Mouse (Mus musculus): ENCODE data around the gene Sh2b3.

Gene Sh2b3

DNA sequence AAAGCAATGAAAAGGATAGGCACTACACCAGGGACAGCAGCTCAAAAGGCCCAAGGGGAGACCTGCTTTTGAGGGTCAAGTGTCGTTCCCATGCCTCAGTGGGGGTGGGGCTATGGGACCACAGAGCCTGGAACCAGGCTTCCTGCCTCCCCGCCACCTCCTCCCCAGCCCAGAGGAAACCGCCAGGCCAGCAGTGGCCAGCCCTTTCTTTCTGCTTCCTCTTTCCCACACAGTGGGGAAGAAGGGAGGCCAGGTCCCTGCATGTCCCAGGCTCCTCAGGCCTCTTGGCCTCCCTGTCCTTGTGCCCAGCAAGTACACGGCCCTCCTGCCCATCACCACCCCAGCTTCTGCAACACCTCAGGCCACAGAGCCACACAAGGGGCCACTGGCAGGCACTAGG is 13.3 kb downstream of the Sh2b3 start:
- no peak for DNase-seq (ENCODE audit: low spot score in 2 of 2)

GRCm38 (mm10) chr5:121823668-121824067 is 13.8 kb downstream of the Sh2b3 start:
- no peak for DNase-seq (ENCODE audit: low spot score in 2 of 2)

DNA sequence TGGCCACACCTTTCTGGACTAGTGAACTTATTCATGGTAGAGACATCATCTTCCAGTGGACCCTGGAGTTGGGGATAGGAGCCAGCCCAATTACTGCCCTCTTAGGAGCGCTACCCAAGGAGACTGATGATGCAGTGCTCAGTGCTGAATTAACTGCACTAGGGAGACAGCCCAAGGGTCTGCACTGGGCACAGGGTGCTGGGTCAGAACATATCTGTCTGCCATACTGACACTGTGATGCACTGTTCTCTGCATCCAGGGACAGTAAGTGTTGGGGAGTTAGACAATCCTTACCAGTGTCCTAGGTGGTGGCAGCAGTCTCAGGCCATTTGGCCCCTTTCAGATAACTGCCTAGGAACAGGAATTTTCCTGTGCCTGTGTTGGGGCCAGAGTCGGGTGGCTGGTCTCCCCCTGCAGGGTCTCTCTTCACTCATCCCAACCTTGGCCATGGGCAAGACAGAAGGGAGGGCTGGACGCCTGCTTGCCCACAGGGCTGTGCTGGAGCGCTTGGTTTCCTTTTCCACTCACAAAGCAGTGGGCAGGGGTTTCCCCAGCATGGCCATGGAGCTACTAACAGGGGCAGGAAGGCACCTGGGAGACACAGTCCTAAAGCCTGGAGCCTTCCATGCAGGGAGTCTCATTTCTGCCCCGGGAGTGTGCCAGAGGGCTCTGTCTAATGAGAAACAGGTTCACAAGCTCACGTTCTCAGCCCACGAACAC is 14.5 kb downstream of the Sh2b3 start:
- no peak for DNase-seq (ENCODE audit: low spot score in 2 of 2)

GRCm38 (mm10) chr5:121821552-121821951 is 15.9 kb downstream of the Sh2b3 start:
- no peak for DNase-seq (ENCODE audit: low spot score in 2 of 2)

GRCm38 (mm10) chr5:121821116-121821515 is 16.3 kb downstream of the Sh2b3 start:
- no peak for DNase-seq (ENCODE audit: low spot score in 2 of 2)

- DNase-seq (ENCODE audit: low spot score in 2 of 2), result no peak
These were observed 16.8 kb downstream of the Sh2b3 start for GRCm38 (mm10) chr5:121820657-121821056.

- no peak for DNase-seq (ENCODE audit: low spot score in 2 of 2)
These were observed 17.3 kb downstream of the Sh2b3 start for GRCm38 (mm10) chr5:121820161-121820560.

DNA sequence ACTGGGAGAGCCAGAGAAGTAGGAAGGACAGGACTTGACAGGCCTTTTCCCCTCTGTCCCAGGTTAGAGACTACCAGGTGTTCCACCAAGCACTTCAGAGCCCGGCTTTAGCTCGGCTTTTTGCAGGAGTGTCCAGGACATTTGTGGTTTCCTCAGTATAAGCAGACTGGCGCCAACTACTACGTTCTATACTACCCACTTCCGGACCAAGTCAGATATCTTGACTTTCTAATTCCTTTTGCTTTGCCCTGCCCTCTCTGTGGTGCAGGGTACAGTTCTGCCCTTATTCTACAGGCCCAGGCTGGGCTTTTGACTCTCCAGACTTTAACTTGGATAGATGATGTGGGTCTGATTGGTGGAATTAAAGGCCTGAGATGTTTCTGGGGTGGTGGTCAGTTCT is 17.9 kb downstream of the Sh2b3 start:
- DNase-seq (ENCODE audit: low spot score in 2 of 2), result no peak

- DNase-seq (ENCODE audit: low spot score in 2 of 2), result no peak
These were observed 18.6 kb downstream of the Sh2b3 start for GRCm38 (mm10) chr5:121818862-121819261.

DNA sequence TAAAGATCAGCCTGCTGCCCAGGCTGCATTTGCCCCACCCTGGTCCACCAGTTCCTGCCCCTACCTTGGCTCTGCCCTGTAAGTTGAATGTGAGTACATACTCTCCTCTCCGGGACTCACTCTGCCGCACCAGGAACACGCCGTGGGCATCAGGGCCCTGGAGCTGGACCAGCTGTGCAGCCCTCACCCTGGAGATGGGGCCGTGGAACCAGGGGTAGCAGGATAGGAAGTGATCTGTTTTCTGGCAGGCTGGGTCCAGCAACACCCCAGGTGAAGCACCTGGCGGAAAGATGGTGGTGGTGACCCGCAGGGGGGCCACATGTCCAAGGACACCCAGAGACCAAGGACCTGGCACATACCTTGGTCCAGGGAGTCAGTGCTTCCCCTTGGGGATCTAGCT is 19.0 kb downstream of the Sh2b3 start:
- no peak for DNase-seq (ENCODE audit: low spot score in 2 of 2)

- no peak for DNase-seq (ENCODE audit: low spot score in 2 of 2)
These were observed 19.9 kb downstream of the Sh2b3 start for GRCm38 (mm10) chr5:121817551-121817950.

DNA sequence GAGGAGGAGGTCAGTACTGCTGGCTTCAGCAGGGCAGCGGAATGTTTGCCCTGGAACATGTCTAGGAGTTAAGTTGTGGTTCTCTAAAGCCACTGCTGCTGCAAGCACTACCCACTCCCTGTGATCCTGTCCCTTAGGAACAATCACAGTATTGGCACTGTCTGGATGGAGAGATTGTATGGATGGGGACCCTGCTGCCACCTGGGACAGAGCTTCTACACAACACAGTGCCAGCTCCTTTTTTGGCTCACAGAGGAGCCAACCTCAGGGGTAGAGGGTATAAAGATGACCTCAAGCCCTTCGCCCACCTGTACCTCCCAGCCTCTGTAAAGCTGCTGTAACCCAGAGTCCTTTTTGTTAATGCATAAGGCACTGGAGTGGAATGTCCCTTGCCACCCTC is 20.8 kb downstream of the Sh2b3 start:
- no peak for DNase-seq (ENCODE audit: low spot score in 2 of 2)

- no peak for DNase-seq (ENCODE audit: low spot score in 2 of 2)
These were observed 21.5 kb downstream of the Sh2b3 start for GRCm38 (mm10) chr5:121815867-121816380.

GRCm38 (mm10) chr5:121815067-121815466 is 22.4 kb downstream of the Sh2b3 start:
- DNase-seq (ENCODE audit: low spot score in 2 of 2), result no peak

- no peak for DNase-seq (ENCODE audit: low spot score in 2 of 2)
These were observed 23.7 kb downstream of the Sh2b3 start for GRCm38 (mm10) chr5:121813744-121814143.

DNA sequence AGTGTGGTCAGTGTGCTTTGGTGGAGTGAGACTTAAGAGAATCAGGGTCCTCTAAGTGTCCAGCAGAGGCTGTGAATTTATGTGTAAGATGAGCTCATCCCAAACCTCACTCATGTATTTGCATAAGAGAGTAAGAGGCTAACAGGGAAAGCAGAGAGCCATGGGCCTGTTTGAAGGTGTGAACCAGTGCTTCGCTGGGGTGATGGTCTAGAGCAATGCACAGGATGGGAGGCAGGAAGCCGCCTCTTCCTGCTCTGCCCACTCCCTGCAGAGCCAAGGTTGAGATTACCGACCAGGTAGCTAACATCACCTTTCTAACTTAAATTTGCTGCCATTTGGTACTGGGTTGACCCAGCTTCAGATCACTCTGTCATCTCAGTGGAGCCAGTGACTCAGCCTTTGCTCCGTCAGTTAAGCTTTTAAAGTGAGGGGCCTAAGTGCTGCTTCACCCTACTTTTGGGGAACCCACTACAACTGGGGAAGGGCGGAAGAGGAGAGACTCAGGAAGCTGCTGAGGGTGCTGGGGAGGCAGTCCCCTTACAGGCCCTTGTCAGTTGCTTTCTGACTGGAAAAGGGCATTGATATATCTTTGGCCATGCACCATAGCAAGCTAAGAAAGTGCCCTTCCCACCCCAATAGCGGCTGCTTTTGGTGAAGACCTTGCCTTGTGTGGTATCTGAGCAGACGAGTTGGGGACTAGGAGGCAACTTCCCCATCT is 24.8 kb downstream of the Sh2b3 start:
- DNase-seq (ENCODE audit: low spot score in 2 of 2), result no peak

GRCm38 (mm10) chr5:121811485-121811931 is 25.9 kb downstream of the Sh2b3 start:
- DNase-seq (ENCODE audit: low spot score in 2 of 2), result no peak

DNA sequence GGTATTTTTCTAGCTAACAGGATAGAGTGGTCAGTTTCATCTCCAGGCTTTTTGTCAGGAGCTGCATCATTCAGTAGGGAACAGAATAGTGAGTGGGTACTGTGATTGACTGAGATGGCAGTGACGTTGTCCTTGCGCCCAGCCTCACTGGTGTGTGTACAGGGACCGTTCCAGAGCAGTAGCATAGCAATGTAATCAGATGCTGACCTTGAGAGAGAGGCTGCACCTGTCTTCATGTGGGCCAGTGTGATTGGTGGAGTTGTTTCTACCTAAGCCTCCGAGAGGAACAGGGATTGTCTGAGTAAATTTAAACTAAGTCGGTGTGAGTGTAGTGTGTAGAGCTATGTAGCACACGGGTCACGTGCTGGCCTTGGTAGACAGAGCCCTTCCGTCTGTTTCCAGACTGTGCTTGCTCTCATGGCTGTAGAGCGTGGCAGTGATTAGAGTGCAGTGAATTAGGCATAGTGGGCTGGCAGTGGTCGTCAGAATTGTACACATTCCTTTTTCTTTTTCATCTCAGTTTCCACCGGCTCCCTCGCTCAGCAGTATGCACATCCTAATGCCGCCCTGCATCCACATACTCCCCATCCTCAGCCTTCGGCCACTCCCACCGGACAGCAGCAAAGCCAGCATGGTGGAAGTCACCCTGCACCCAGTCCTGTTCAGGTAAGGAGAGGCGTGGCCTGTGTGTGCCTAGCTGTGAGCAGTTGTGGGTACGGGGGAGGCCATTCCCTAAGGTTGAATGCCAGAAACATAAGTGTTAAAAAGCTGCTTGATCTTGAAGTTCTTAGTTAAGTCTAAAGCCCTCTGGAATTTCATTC is 26.9 kb downstream of the Sh2b3 start:
- no peak for DNase-seq (ENCODE audit: low spot score in 2 of 2)

- no peak for DNase-seq (ENCODE audit: low spot score in 2 of 2)
These were observed 27.7 kb downstream of the Sh2b3 start for GRCm38 (mm10) chr5:121809667-121810224.

GRCm38 (mm10) chr5:121808202-121808601 is 29.2 kb downstream of the Sh2b3 start:
- no peak for DNase-seq (ENCODE audit: low spot score in 2 of 2)

- DNase-seq (ENCODE audit: low spot score in 2 of 2), result no peak
These were observed 30.3 kb downstream of the Sh2b3 start for GRCm38 (mm10) chr5:121807186-121807585.

GRCm38 (mm10) chr5:121798447-121798846 is 39.0 kb downstream of the Sh2b3 start:
- DNase-seq (ENCODE audit: low spot score in 2 of 2), result no peak
